Comparison of ENCODE assay signal across 10 mouse cellular contexts in the genomic region with DNA sequence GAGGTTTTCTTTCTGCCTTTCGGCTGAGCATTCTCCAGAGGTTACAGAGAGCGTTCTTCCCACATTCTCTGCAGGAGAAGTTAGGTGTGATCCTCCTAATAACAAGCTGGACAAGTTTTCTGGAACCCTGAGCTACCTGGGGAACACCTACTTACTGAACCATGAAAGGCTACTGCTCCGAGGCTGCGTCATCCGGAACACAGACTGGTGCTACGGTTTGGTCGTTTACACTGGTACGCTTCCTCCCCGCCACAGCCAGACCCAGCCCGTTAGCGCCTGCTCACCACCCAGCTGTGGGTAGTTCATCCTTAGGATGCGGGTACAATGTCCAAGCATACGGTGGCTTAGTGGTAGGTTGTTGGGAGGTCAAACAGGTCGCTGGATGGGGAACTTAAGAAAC. TPM values are rescaled to one million over a fixed set of nuclear protein-coding genes. Genes with fewer than 3 reads are reported as not detected.
"Had no signal": no experiment of that assay in that cellular context is flagged by ENCODE, and none has a peak within 500 bp of the region (broad histone marks: within the 10 kb centered on the region; RNA-seq: fewer than 3 reads in every experiment).

No protein-coding gene starts in this region.

- H3K27me3 ChIP-seq: limb, embryonic 12.5 days; liver, embryonic 13.5 days; midbrain, embryonic 13.5 days; neural tube, embryonic 15.5 days had no signal

- H3K9me3 ChIP-seq: limb, embryonic 12.5 days; liver, embryonic 13.5 days; midbrain, embryonic 13.5 days; neural tube, embryonic 15.5 days had no signal

- H3K9ac ChIP-seq: limb, embryonic 12.5 days; liver, embryonic 13.5 days; midbrain, embryonic 13.5 days; neural tube, embryonic 15.5 days had no signal

- H3K4me3 ChIP-seq: layer of hippocampus, adult 2 months; limb, embryonic 12.5 days; liver, embryonic 13.5 days; midbrain, embryonic 13.5 days; myocyte; neural tube, embryonic 15.5 days had no signal

- DNase-seq: liver; liver, embryonic 13.5 days; lung, adult 18-20 months; thymus, postnatal 4 days had no signal

- H3K27ac ChIP-seq: layer of hippocampus, adult 2 months; limb, embryonic 12.5 days; liver, embryonic 13.5 days; midbrain, embryonic 13.5 days; neural tube, embryonic 15.5 days; stomach, postnatal 0 days had no signal

- H3K4me1 ChIP-seq: limb, embryonic 12.5 days; liver, embryonic 13.5 days; midbrain, embryonic 13.5 days; neural tube, embryonic 15.5 days had no signal

- ATAC-seq: midbrain, embryonic 13.5 days had no signal

- H3K4me2 ChIP-seq: limb, embryonic 12.5 days; liver, embryonic 13.5 days; midbrain, embryonic 13.5 days; neural tube, embryonic 15.5 days had no signal

- H3K36me3 ChIP-seq: limb, embryonic 12.5 days; liver, embryonic 13.5 days; midbrain, embryonic 13.5 days; neural tube, embryonic 15.5 days had no signal

RNA-seq across cellular contexts. Expression of gene Atp8b5, which starts 55.4 kb away (rescaled TPM):
- polyA plus RNA-seq: myocyte had no signal
